In genomic region chr5:99227361-99227760, GRCm38 (mm10) we compare ENCODE assay signal across 23 mouse cellular contexts.
A peak's percentile ranks its signal among the peaks of the same experiment; 100 is the strongest.
DNase-seq lines count a peak whose midpoint lies in the region; ATAC-seq and TF ChIP-seq lines count a peak whose summit lies in the region.
"Had no signal": no experiment of that assay in that cellular context is flagged by ENCODE, and none has a peak within 500 bp of the region (broad histone marks: within the 10 kb centered on the region; RNA-seq: fewer than 3 reads in every experiment).

No protein-coding gene starts in this region.

- H3K9me3 ChIP-seq in midbrain, embryonic 11.5 days (ENCODE audit: control insufficient read depth, low read length) = no peaks in the 10 kb centered on the region
- no peaks in the 10 kb centered on the region for H3K9me3 ChIP-seq in midbrain, embryonic 14.5 days (ENCODE audit: control insufficient read depth, low read length)

- ATAC-seq in midbrain, embryonic 11.5 days (ENCODE audit: low FRiP score) = no peak
- no peak for ATAC-seq in midbrain, embryonic 14.5 days (ENCODE audit: low FRiP score, low TSS enrichment)
- ATAC-seq: activated CD4-positive, CD25-positive, alpha-beta regulatory T cell, adult 4 months; CD4-positive, CD25-positive, alpha-beta regulatory T cell, adult 4 months; Patski had no signal

- no peak overlapping the region for H3K4me3 ChIP-seq in layer of hippocampus, adult 2 months
- no peak overlapping the region for H3K4me3 ChIP-seq in midbrain, embryonic 11.5 days (ENCODE audit: low read depth, low read length)
- H3K4me3 ChIP-seq in midbrain, embryonic 14.5 days (replicated peaks; ENCODE audit: low read depth, low read length) = no peak overlapping the region

- WGBS in midbrain, embryonic 11.5 days = 71% methylated on average over 4 of the region's 4 CpGs
- WGBS in midbrain, embryonic 14.5 days = 60% methylated on average over 4 of the region's 4 CpGs

- no peak overlapping the region for H3K4me2 ChIP-seq in midbrain, embryonic 11.5 days
- H3K4me2 ChIP-seq in midbrain, embryonic 14.5 days (ENCODE audit: low read length) = no peak overlapping the region

- no peak overlapping the region for H3K9ac ChIP-seq in midbrain, embryonic 11.5 days (ENCODE audit: low read length)
- H3K9ac ChIP-seq in midbrain, embryonic 14.5 days (replicated peaks; ENCODE audit: low read length) = no peak overlapping the region

- H3K27ac ChIP-seq in layer of hippocampus, adult 2 months = peak overlapping the region; percentile 36; the same call in 1 of the 2 replicates
- H3K27ac ChIP-seq in midbrain, embryonic 11.5 days (ENCODE audit: low read depth, low read length) = no peak overlapping the region
- no peak overlapping the region for H3K27ac ChIP-seq in midbrain, embryonic 14.5 days (replicated peaks; ENCODE audit: low read depth, low read length)

- DNase-seq in layer of hippocampus, adult 2 months (ENCODE audit: low spot score in 2 of 2) = no peak
- DNase-seq in layer of hippocampus, adult 11-12 months (ENCODE audit: low spot score) = no peak
- DNase-seq in midbrain, embryonic 11.5 days (ENCODE audit: low spot score, missing footprints) = peak; percentile 70
- no peak for DNase-seq in midbrain, embryonic 14.5 days
- peak; percentile 61 for DNase-seq in brain, adult 2 months (ENCODE audit: low read depth, low spot score)
- no peak for DNase-seq in MN1 (ENCODE audit: low spot score)
- DNase-seq: adrenal gland, adult 2 months; adrenal gland, adult 8-10 months; adrenal gland, postnatal 10 days; adrenal gland, postnatal 14 days; adrenal gland, postnatal 25 days; adrenal gland, postnatal 36 days; B cell, adult 2 months; cerebellum, adult 11 months; cerebellum, adult 11-12 months; cerebellum, adult 18-20 months; cerebellum, adult 2 months; cerebellum, adult 8-10 months had no signal

- no peaks in the 10 kb centered on the region for H3K27me3 ChIP-seq in midbrain, embryonic 11.5 days (ENCODE audit: control insufficient read depth, insufficient read depth, low read length)
- H3K27me3 ChIP-seq in midbrain, embryonic 14.5 days (ENCODE audit: control insufficient read depth, insufficient read depth, low read length) = no peaks in the 10 kb centered on the region
- H3K27me3 ChIP-seq: CH12.LX, Patski had no signal

- TF ChIP-seq CTCF in layer of hippocampus, adult 2 months (conservative IDR thresholded peaks at IDR 0.05) = no peak

- peaks cover 2% of the 10 kb centered on the region; the same call in 1 of the 2 replicates for H3K36me3 ChIP-seq in midbrain, embryonic 11.5 days (ENCODE audit: control insufficient read depth, insufficient read depth, low read length)
- H3K36me3 ChIP-seq in midbrain, embryonic 14.5 days (ENCODE audit: control insufficient read depth, insufficient read depth, low read length) = peaks cover 77% of the 10 kb centered on the region
- H3K36me3 ChIP-seq: G1E had no signal

- no peaks in the 10 kb centered on the region for H3K4me1 ChIP-seq in midbrain, embryonic 11.5 days (ENCODE audit: control insufficient read depth, insufficient read depth, low read length)
- H3K4me1 ChIP-seq in midbrain, embryonic 14.5 days (ENCODE audit: control insufficient read depth, insufficient read depth, low read length) = no peaks in the 10 kb centered on the region

Comparison
In these comparisons a context has a peak if more than half of its experiments do, and no peak if none do; other contexts are left out.
1. DNase-seq: peak in midbrain, embryonic 11.5 days (single experiment) and brain, adult 2 months (single experiment); none in layer of hippocampus, adult 2 months (0 of 2), layer of hippocampus, adult 11-12 months (single experiment), midbrain, embryonic 14.5 days (single experiment) and MN1 (single experiment).